Mouse (Mus musculus) layer of hippocampus, adult 2 months (tissue): Measurements from ENCODE around the gene Dop1b. TPM values are rescaled to one million over a fixed set of nuclear protein-coding genes. Genes with fewer than 3 reads are reported as not detected.
A peak's percentile ranks its signal among the peaks of the same experiment; 100 is the strongest.

Source experiments
- DNase-seq, 2 experiments: peaks; one replicate each; pipeline ENCODE4 v3.0.0; 2022; ENCODE audit warnings: low spot score in 2 of 2
- H3K27ac ChIP-seq: fragments of 200-600 bp; 2 replicates; pipeline ENCODE4 v1.8.1; 2022
- H3K4me3 ChIP-seq: fragments of 200-600 bp; 2 replicates; pipeline ENCODE4 v1.8.1; 2022; ENCODE audit warnings: mild to moderate bottlenecking
- CTCF ChIP-seq: fragments of 200-600 bp; conservative IDR thresholded peaks from 2 replicates; pipeline ENCODE4 v1.8.1; 2022; ENCODE audit warnings: antibody characterized with exemption, mild to moderate bottlenecking, moderate library complexity
- total RNA-seq, 2 experiments: library from RNA; stranded (reverse); gene quantifications; 2 replicates each; pipeline ENCODE4 v1.2.3; 2021

The Dop1b gene
- total RNA-seq, 2 experiments from 2014 or later: 98.8 to 108 TPM

GRCm38 (mm10) chr16:93746957-93747356 is 35.3 kb downstream of the Dop1b start:
- H3K27ac ChIP-seq: no peak overlapping the region
- TF ChIP-seq CTCF: peak; percentile 75
- DNase-seq: no peak
- H3K4me3 ChIP-seq: no peak overlapping the region

- Histone ChIP-seq H3K27ac (no peak overlapping the region), H3K4me3 (no peak overlapping the region)
- TF ChIP-seq CTCF: no peak
- DNase-seq: no peak
Measured at GRCm38 (mm10) chr16:93747421-93747820, 35.7 kb downstream of the Dop1b start.

GRCm38 (mm10) chr16:93749147-93749910 is 37.6 kb downstream of the Dop1b start:
- no peak for DNase-seq
- H3K4me3 ChIP-seq: no peak overlapping the region
- H3K27ac ChIP-seq: no peak overlapping the region
- TF ChIP-seq CTCF: no peak

GRCm38 (mm10) chr16:93750464-93750863 is 38.8 kb downstream of the Dop1b start:
- Histone ChIP-seq H3K27ac (no peak overlapping the region), H3K4me3 (no peak overlapping the region)
- DNase-seq: no peak
- no peak for TF ChIP-seq CTCF

GRCm38 (mm10) chr16:93751816-93752215 is 40.1 kb downstream of the Dop1b start:
- no peak for DNase-seq
- no peak for TF ChIP-seq CTCF
- no peak overlapping the region for H3K4me3 ChIP-seq
- H3K27ac ChIP-seq: no peak overlapping the region

- DNase-seq: no peak
- no peak for TF ChIP-seq CTCF
- Histone ChIP-seq H3K4me3 (no peak overlapping the region), H3K27ac (no peak overlapping the region)
Measured at GRCm38 (mm10) chr16:93756622-93757021, 44.9 kb downstream of the Dop1b start.

GRCm38 (mm10) chr16:93763378-93763777 is 51.7 kb downstream of the Dop1b start:
- DNase-seq: no peak
- Histone ChIP-seq H3K4me3 (no peak overlapping the region), H3K27ac (no peak overlapping the region)
- TF ChIP-seq CTCF: no peak

GRCm38 (mm10) chr16:93764597-93764996 is 52.9 kb downstream of the Dop1b start:
- Histone ChIP-seq H3K4me3 (no peak overlapping the region), H3K27ac (peak overlapping the region; percentile 10; the same call in 1 of the 2 replicates)
- TF ChIP-seq CTCF: peak; percentile 17; the same call in 1 of the 2 replicates
- no peak for DNase-seq

GRCm38 (mm10) chr16:93766956-93767355 is 55.3 kb downstream of the Dop1b start:
- H3K4me3 ChIP-seq: no peak overlapping the region
- peak; percentile 16 to 49 for DNase-seq
- TF ChIP-seq CTCF: peak; percentile 78
- peak overlapping the region; percentile 59 for H3K27ac ChIP-seq

- TF ChIP-seq CTCF: no peak
- no peak for DNase-seq
- Histone ChIP-seq H3K27ac (peak overlapping the region; percentile 59), H3K4me3 (no peak overlapping the region)
Measured at GRCm38 (mm10) chr16:93767548-93767947, 55.8 kb downstream of the Dop1b start.

- DNase-seq: no peak
- no peak overlapping the region for H3K4me3 ChIP-seq
- no peak for TF ChIP-seq CTCF
- H3K27ac ChIP-seq: no peak overlapping the region
Measured at GRCm38 (mm10) chr16:93769621-93770020, 57.9 kb downstream of the Dop1b start.

- Histone ChIP-seq H3K4me3 (no peak overlapping the region), H3K27ac (peak overlapping the region; percentile 14; the same call in 1 of the 2 replicates)
- no peak for DNase-seq
- no peak for TF ChIP-seq CTCF
Measured at GRCm38 (mm10) chr16:93770271-93770926, 58.7 kb downstream of the Dop1b start.

- no peak for TF ChIP-seq CTCF
- H3K27ac ChIP-seq: no peak overlapping the region
- H3K4me3 ChIP-seq: no peak overlapping the region
- DNase-seq: no peak
Measured at GRCm38 (mm10) chr16:93774658-93775057, 63.0 kb downstream of the Dop1b start.

GRCm38 (mm10) chr16:93776468-93776867 is 64.8 kb downstream of the Dop1b start:
- TF ChIP-seq CTCF: no peak
- H3K4me3 ChIP-seq: no peak overlapping the region
- DNase-seq: no peak
- no peak overlapping the region for H3K27ac ChIP-seq
